Mouse (Mus musculus) megakaryocyte, embryonic 14.5 days (primary cell): ENCODE results near the gene Tnip3.

Experiments used
- FLI1 ChIP-seq: IDR thresholded peaks from 2 replicates; pipeline ENCODE4 v1.6.1; 2012; ENCODE audit warnings: low read length, inconsistent platforms, mixed read lengths
- GATA1 ChIP-seq: IDR thresholded peaks from 3 replicates; pipeline ENCODE4 v1.6.1; 2012; ENCODE audit warnings: mixed read lengths, low read length, inconsistent platforms, borderline replicate concordance

DNA sequence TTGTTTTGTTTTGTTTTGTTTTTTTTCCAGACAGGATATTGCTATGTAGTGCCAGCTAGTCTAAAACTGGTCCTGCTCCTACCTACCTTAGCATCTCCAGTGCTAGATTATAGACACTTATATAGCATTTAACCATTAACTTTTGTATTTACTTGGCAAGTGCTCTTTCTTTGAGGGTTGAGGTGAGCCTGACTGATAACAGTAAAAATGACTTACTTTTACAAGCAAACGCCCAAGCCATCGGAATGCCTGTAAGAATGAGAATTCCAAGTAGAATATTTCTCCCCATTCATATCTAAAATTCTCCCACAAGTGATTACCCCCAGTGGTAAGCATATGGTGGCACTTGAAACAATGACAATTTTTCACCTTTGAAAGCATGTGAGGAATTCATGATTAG lies 105.5 kb downstream of the Tnip3 start:
- TF ChIP-seq GATA1 (no peak), FLI1 (no peak)
